Mouse (Mus musculus): ENCODE results near the gene Hgd. TPM values are rescaled to one million over a fixed set of nuclear protein-coding genes. Genes with fewer than 3 reads are reported as not detected.
"Not testable (repeated sequence)": the region's sequence is repeated elsewhere in the genome, so short reads cannot be mapped to it uniquely, and the experiment has no call there.

Gene Hgd
- polyA plus RNA-seq, 1 experiment from 2014 or later = 2.7 TPM

DNA sequence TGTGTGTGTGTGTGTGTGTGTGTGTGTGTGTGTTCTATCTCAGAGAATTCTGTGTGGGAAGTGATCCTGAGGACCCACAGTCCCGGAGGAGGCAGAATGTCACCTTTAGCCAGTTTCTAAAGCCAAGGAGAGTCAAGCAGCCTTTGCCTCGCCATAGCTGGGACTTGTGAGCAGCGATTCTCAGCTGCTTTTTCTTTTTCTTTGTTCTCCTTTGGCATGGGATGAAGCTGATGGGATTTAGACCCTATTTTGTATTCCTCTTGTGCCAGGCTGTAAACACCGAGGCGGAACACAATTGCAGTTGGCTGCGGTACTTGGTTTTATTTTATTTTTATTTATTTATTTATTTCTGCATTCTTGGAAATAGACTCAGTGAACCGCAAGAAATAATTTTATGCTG is 49.1 kb downstream of the Hgd start:
- Histone ChIP-seq H3K4me1 (replicated peaks; ENCODE audit: control insufficient read depth, insufficient read depth, low read length) (no peaks in the 10 kb centered on the region), H3K9ac (ENCODE audit: low read depth, low read length) (no peak overlapping the region), H3K4me3 (ENCODE audit: low read depth, low read length) (no peak overlapping the region), H3K4me2 (replicated peaks; ENCODE audit: low read depth) (no peak overlapping the region), H3K27me3 (replicated peaks; ENCODE audit: control insufficient read depth, insufficient read depth, low read length) (no peaks in the 10 kb centered on the region), H3K36me3 (ENCODE audit: control insufficient read depth, insufficient read depth) (no peaks in the 10 kb centered on the region), H3K9me3 (ENCODE audit: control insufficient read depth) (no peaks in the 10 kb centered on the region), H3K27ac (ENCODE audit: low read depth, low read length) (no peak overlapping the region)
- ATAC-seq = no peak
- no peak for TF ChIP-seq CTCF (IDR thresholded peaks at IDR 0.05; ENCODE audit: low read depth)
- 92% methylated on average over 7 of the region's 7 CpGs for WGBS

DNA sequence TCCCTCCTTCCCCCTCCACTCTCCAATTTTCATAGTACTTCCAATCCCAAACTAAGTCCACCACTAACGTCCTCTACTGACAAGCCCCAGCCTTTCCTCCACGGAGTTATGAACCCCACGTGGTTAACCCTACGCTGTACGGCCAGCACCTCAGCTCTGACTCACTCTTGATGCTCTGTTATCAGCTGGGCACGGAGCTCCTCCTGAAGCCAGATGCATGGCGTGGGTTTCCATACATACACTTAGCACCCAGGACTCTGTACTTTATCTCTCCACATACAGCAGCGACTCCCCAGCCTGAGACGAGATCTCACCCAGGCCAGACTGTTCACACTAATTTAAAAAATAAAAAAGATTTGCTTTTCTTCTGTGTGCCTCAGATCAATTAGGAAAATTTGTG is 54.6 kb downstream of the Hgd start:
- H3K27me3 ChIP-seq (replicated peaks; ENCODE audit: control insufficient read depth, insufficient read depth, low read length) = no peaks in the 10 kb centered on the region
- WGBS = 67% methylated on average over 9 of the region's 9 CpGs
- H3K27ac ChIP-seq (ENCODE audit: low read depth, low read length) = no peak overlapping the region
- H3K4me3 ChIP-seq (ENCODE audit: low read depth, low read length) = no peak overlapping the region
- no peak overlapping the region for H3K4me2 ChIP-seq (replicated peaks; ENCODE audit: low read depth)
- H3K9ac ChIP-seq (ENCODE audit: low read depth, low read length) = no peak overlapping the region
- no peaks in the 10 kb centered on the region for H3K9me3 ChIP-seq (ENCODE audit: control insufficient read depth)
- no peak for ATAC-seq
- H3K36me3 ChIP-seq (ENCODE audit: control insufficient read depth, insufficient read depth) = no peaks in the 10 kb centered on the region
- TF ChIP-seq CTCF (IDR thresholded peaks at IDR 0.05; ENCODE audit: low read depth) = no peak
- H3K4me1 ChIP-seq (replicated peaks; ENCODE audit: control insufficient read depth, insufficient read depth, low read length) = no peaks in the 10 kb centered on the region

DNA sequence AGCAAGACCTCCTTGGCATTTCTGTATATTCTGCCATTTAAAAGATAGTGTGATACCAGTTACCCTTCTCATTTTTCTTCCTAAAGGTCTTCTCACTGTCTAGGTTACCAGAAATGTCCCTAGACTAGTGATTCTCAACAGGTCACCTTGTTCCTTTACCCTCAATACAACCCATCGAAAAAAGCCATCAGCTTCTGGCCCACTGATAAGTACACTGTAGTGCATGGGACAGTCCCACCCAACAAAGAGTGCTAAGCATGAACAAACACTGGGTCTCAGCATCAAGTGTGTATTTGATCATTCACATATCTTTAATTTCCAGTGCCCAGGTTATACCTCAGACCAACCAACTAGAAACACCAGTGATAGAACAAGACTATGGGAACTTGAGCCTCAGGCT is 55.1 kb downstream of the Hgd start:
- no peak for ATAC-seq
- Histone ChIP-seq H3K4me1 (replicated peaks; ENCODE audit: control insufficient read depth, insufficient read depth, low read length) (no peaks in the 10 kb centered on the region), H3K27ac (ENCODE audit: low read depth, low read length) (no peak overlapping the region), H3K4me2 (replicated peaks; ENCODE audit: low read depth) (no peak overlapping the region), H3K9ac (ENCODE audit: low read depth, low read length) (no peak overlapping the region), H3K27me3 (replicated peaks; ENCODE audit: control insufficient read depth, insufficient read depth, low read length) (no peaks in the 10 kb centered on the region), H3K4me3 (ENCODE audit: low read depth, low read length) (no peak overlapping the region), H3K9me3 (ENCODE audit: control insufficient read depth) (no peaks in the 10 kb centered on the region), H3K36me3 (ENCODE audit: control insufficient read depth, insufficient read depth) (no peaks in the 10 kb centered on the region)
- no peak for TF ChIP-seq CTCF (IDR thresholded peaks at IDR 0.05; ENCODE audit: low read depth)
- WGBS = 88% methylated on average over 1 of the region's 1 CpGs

DNA sequence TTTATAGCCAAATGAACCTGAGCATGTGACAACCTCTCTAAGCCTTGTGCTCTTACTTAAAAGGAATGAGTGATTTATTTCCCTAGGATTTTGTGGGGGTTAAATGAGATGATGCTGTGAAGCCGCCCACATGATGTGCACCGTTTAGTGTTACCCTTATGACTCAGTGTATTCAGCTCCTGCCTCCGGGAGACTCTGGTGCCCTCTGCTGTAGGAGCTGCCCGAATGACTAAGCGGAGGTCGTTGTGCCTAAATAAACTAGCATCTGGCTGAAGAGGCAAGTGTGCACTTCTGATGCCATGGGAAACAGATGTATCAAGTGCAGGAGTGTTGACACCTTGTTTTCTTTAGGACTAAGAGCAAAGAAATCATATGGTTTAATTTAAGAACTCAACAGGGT is 56.2 kb downstream of the Hgd start:
- no peak for ATAC-seq
- Histone ChIP-seq H3K4me1 (replicated peaks; ENCODE audit: control insufficient read depth, insufficient read depth, low read length) (no peaks in the 10 kb centered on the region), H3K4me3 (ENCODE audit: low read depth, low read length) (no peak overlapping the region), H3K4me2 (replicated peaks; ENCODE audit: low read depth) (no peak overlapping the region), H3K9ac (ENCODE audit: low read depth, low read length) (no peak overlapping the region), H3K27ac (ENCODE audit: low read depth, low read length) (no peak overlapping the region), H3K9me3 (ENCODE audit: control insufficient read depth) (no peaks in the 10 kb centered on the region), H3K36me3 (ENCODE audit: control insufficient read depth, insufficient read depth) (no peaks in the 10 kb centered on the region), H3K27me3 (replicated peaks; ENCODE audit: control insufficient read depth, insufficient read depth, low read length) (no peaks in the 10 kb centered on the region)
- TF ChIP-seq CTCF (IDR thresholded peaks at IDR 0.05; ENCODE audit: low read depth) = peak; percentile 70
- 53% methylated on average over 6 of the region's 6 CpGs for WGBS

DNA sequence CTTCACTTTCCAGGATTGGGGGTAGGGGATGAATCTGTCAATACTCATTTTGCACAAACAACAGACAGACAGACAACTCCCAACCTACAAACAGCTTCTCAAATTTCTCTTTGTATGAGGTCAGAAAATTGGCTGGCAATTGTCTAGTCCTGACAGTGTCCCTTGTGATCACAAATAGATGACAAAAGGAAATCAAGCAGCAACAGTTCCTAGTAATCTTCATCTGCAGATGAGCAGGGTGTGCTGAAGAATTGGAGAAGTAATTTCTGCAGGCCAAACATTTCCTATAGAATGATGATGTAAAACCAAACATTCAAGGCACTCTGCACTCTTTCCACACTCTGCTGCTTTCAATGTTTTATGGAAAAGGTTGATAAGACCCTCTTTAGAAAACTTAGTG is 57.8 kb downstream of the Hgd start:
- no peak overlapping the region for H3K4me3 ChIP-seq (ENCODE audit: low read depth, low read length)
- no peak overlapping the region for H3K4me2 ChIP-seq (replicated peaks; ENCODE audit: low read depth)
- no peaks in the 10 kb centered on the region for H3K36me3 ChIP-seq (ENCODE audit: control insufficient read depth, insufficient read depth)
- H3K9ac ChIP-seq (ENCODE audit: low read depth, low read length) = no peak overlapping the region
- H3K4me1 ChIP-seq (replicated peaks; ENCODE audit: control insufficient read depth, insufficient read depth, low read length) = no peaks in the 10 kb centered on the region
- H3K27ac ChIP-seq (ENCODE audit: low read depth, low read length) = no peak overlapping the region
- H3K9me3 ChIP-seq (ENCODE audit: control insufficient read depth) = no peaks in the 10 kb centered on the region
- ATAC-seq = no peak
- no peaks in the 10 kb centered on the region for H3K27me3 ChIP-seq (replicated peaks; ENCODE audit: control insufficient read depth, insufficient read depth, low read length)
- TF ChIP-seq CTCF (IDR thresholded peaks at IDR 0.05; ENCODE audit: low read depth) = no peak

DNA sequence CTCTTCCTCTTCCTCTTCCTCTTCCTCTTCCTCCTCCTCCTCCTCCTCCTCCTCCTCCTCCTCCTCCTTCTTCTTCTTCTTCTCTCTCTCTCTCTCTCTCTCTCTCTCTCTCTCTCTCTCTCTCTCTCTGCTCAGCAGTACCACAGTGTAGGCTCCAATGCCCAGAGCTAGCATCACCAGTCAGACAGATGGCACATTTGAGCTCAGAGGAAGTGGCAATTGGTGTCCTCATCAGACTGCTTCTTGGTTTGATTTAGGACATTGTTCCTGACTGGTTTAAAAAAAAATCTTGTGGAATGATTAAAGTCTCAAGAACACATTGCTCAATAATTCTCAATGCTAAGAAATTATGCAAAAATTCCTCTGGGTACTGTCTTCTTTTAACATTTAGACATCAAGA is 60.6 kb downstream of the Hgd start:
- H3K36me3 ChIP-seq (ENCODE audit: control insufficient read depth, insufficient read depth); H3K4me2 ChIP-seq (replicated peaks; ENCODE audit: low read depth); H3K27me3 ChIP-seq (replicated peaks; ENCODE audit: control insufficient read depth, insufficient read depth, low read length); ATAC-seq; H3K4me3 ChIP-seq (ENCODE audit: low read depth, low read length); H3K27ac ChIP-seq (ENCODE audit: low read depth, low read length); H3K4me1 ChIP-seq (replicated peaks; ENCODE audit: control insufficient read depth, insufficient read depth, low read length); H3K9ac ChIP-seq (ENCODE audit: low read depth, low read length); H3K9me3 ChIP-seq (ENCODE audit: control insufficient read depth): not testable (repeated sequence)

DNA sequence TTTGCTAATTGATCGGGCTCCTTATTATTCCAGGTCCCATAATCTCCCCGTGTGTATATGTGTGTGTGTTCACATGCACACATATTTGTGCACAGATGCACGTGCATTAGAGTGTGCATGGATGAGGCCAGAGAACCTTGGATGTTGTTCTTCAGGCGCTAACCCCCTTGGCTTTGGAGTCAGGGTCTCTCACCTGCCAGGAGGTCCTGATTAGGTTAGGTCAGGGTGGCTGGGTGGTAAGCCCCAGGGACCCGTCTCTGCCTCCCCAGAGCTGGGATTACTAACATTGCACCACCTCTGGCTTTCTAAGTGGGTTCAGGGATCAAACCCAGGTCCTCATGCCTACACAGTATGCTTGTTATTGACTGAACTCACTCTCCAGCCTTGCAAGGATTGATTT is 64.5 kb downstream of the Hgd start:
- Histone ChIP-seq H3K4me2 (replicated peaks; ENCODE audit: low read depth) (no peak overlapping the region), H3K27me3 (replicated peaks; ENCODE audit: control insufficient read depth, insufficient read depth, low read length) (no peaks in the 10 kb centered on the region), H3K9ac (ENCODE audit: low read depth, low read length) (no peak overlapping the region), H3K4me1 (replicated peaks; ENCODE audit: control insufficient read depth, insufficient read depth, low read length) (no peaks in the 10 kb centered on the region), H3K9me3 (ENCODE audit: control insufficient read depth) (no peaks in the 10 kb centered on the region), H3K4me3 (ENCODE audit: low read depth, low read length) (no peak overlapping the region), H3K36me3 (ENCODE audit: control insufficient read depth, insufficient read depth) (peaks cover 31% of the 10 kb centered on the region), H3K27ac (ENCODE audit: low read depth, low read length) (no peak overlapping the region)
- ATAC-seq = no peak
- TF ChIP-seq CTCF (IDR thresholded peaks at IDR 0.05; ENCODE audit: low read depth) = no peak
- 90% methylated on average over 5 of the region's 5 CpGs for WGBS
